Mouse (Mus musculus) lung, adult 2 months (tissue): ENCODE results near the gene Snx22. TPM values are rescaled to one million over a fixed set of nuclear protein-coding genes. Genes with fewer than 3 reads are reported as not detected.

ENCODE experiments used
- DNase-seq: peaks from one replicate; pipeline ENCODE4 v3.0.0; 2022
- H3K4me1 ChIP-seq: fragments of 200-500 bp; 2 replicates; pipeline ENCODE4 v1.6.1; 2011; ENCODE audit warnings: low read length; ENCODE audit not compliant: control insufficient read depth, insufficient read depth
- H3K4me3 ChIP-seq: fragments of 200-500 bp; replicated peaks from 2 replicates; pipeline ENCODE3; 2011; ENCODE audit warnings: low read depth, mild to moderate bottlenecking, control low read depth, low read length; ENCODE audit errors: extremely low read depth
- CTCF ChIP-seq: fragments of 200-500 bp; IDR thresholded peaks from 2 replicates; pipeline ENCODE4 v1.5.1; 2011; ENCODE audit warnings: mild to moderate bottlenecking, low read length, control low read depth; ENCODE audit not compliant: insufficient read depth
- POLR2A ChIP-seq: fragments of 200-500 bp; IDR thresholded peaks from 2 replicates; pipeline ENCODE4 v1.6.1; 2011; ENCODE audit warnings: low read depth, mild to moderate bottlenecking, control low read depth, low read length, borderline replicate concordance; ENCODE audit errors: extremely low read depth
- WGBS: fragments of 180-500 bp; shearing (Covaris S2); methylation state at CpG from one replicate; pipeline ENCODE4 v1.1.7; 2018; 5-methylcytosine and 5-hydroxymethylcytosine counted together
- polyA plus RNA-seq: library from polyadenylated mRNA; depleted of rRNA; stranded (reverse); fragments of >200 nt; gene quantifications from 2 replicates; pipeline ENCODE4 v1.2.3, GENCODE M21; 2012; rRNA removed

Snx22 gene
- polyA plus RNA-seq, 1 experiment = 18.0 TPM

DNA sequence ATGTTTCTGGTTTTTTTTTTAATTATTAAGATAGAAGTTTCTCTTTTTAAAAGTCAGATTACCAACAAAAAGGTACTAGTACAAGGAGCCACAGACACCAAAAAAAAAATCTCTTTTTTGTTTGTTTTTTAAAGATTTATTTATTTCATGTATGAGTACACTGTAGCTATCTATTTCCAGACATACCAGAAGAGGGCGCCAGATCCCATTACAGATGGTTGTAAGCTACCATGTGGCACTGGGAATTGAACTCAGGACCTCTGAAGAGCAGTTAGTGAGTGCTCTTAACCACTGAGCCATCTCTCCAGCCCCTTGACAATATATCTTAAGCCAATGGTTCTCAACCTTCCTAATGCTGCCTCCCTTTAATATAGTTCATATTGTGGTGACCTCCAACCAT lies 15.9 kb downstream of the Snx22 start:
- TF ChIP-seq CTCF (no peak), POLR2A (no peak)
- Histone ChIP-seq H3K4me3 (no peak overlapping the region), H3K4me1 (no peaks in the 10 kb centered on the region)
- no peak for DNase-seq
- WGBS = 65% methylated on average over 1 of the region's 1 CpGs

DNA sequence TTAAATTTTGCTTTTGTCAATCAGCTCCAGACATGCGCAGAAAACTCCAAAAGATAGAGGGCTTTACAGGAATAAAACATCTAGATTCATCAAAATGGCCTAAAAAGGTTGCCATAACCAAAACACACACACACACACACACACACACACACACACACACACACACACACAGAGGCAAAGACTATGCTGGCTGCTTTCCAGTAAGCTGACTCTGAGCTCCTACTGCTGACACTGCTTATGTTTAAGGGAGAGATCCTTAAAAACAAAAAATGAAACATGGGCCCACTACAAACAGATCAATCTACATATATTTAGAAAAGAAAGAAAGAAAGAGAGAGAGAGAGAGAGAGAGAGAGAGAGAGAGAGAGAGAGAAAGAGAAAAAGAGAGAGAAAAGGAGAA lies 16.8 kb downstream of the Snx22 start:
- TF ChIP-seq POLR2A (no peak), CTCF (no peak)
- Histone ChIP-seq H3K4me3 (no peak overlapping the region), H3K4me1 (no peaks in the 10 kb centered on the region)
- DNase-seq = no peak
- WGBS = 90% methylated on average over 1 of the region's 1 CpGs

DNA sequence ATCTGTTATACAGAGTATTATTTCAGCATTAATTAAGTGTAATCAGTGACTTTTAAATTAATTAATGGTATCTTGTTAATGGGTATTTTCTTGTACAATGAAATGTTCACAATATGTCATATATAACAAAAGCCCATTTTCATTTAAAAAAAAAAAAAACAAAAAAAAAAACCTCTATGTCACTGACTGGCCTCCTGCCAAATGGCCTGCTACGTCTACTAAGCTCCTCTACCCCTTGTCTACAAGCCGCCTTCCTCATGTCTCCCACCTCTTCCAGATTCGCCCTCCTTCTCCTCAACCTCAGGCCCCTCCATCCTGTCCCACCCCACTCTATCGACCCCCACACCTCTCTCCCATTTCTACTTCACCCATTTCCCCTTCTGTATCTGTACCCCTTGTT lies 18.0 kb downstream of the Snx22 start:
- TF ChIP-seq POLR2A (no peak), CTCF (no peak)
- DNase-seq = no peak

DNA sequence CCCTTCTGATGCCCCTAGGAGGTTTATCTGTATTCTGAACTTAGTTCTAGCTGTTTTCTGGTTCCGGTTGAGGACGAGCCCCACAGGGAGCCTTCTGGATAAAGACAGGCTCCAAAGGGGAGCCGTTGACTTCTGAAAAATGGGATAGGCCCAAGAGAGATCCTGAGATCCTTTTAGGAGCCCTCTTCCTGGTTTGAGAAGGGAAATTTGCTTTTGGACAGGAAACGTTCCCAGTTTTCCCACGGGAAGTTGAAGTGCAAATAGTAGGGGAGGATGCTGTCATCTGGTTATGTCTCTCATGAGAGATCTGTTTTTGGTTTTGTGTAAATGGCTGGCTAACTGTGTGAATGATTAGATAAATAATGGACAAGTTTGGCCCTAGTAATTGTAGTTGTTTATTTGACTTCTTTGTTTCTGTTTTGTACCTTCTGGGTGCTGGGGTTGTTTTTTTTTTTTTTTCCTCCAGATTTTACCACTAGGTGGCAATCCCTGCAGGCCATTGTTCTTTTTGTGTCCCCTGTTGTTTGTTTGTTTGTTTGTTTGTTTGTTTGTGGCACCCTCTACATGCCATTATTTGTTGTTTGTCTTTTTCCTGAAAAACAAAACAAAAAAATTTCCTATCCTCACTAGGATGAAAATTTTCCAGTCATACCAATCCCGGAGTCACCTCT lies 19.5 kb downstream of the Snx22 start:
- no peak for TF ChIP-seq CTCF
- 56% methylated on average over 6 of the region's 6 CpGs for WGBS
- DNase-seq = no peak
- H3K4me3 ChIP-seq = no peak overlapping the region
- H3K4me1 ChIP-seq = no peaks in the 10 kb centered on the region

More for the DNA sequence above, 18.0 kb downstream of the Snx22 start:
- Histone ChIP-seq H3K4me3 (no peak overlapping the region), H3K4me1 (no peaks in the 10 kb centered on the region)
- 77% methylated on average over 4 of the region's 4 CpGs for WGBS

DNA sequence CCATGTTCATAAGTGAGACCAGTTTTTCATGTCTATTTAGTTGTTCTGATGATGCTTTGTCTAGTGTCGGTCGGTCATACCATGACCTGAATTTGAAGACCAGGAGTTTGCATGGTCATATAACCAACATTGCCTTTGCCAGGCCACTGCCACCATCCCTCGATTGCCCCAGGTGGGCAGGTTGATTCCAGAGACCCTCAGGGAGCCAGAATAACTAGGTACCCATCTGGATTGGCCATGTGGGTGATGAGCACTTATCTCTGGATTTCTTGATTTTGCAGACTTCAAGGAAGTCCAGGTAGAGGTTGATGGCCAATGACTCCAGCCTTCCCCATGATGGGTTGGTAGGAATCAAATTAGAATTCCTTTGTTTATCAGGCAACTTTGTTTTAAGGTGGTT lies 26.3 kb downstream of the Snx22 start:
- WGBS = 91% methylated on average over 3 of the region's 3 CpGs
- no peak for DNase-seq
- Histone ChIP-seq H3K4me1 (no peaks in the 10 kb centered on the region), H3K4me3 (no peak overlapping the region)
- TF ChIP-seq CTCF (no peak), POLR2A (no peak)

DNA sequence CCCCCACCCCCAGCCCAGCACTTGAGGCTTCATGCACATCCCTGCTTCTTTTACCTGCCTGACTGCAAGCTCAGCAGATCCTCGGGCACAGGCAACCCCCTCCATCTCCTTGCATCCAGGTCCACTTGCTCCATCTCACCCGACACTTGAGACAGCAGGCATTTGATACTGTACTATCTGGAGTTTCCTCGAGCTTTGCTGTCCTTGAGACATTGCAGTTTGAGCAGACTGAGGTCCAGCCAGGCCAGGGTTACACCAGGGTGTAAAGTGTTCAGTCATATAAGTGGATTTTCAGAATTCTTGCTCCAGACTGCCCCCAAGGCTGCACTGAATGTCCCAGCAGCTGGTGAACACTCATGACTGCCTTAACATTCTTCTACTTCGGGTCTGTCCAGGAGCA lies 27.2 kb downstream of the Snx22 start:
- H3K4me3 ChIP-seq = no peak overlapping the region
- no peak for TF ChIP-seq CTCF
- no peak for TF ChIP-seq POLR2A
- 56% methylated on average over 4 of the region's 4 CpGs for WGBS
- DNase-seq = no peak
- no peaks in the 10 kb centered on the region for H3K4me1 ChIP-seq

- no peak overlapping the region for H3K4me3 ChIP-seq
- H3K4me1 ChIP-seq = no peaks in the 10 kb centered on the region
- no peak for DNase-seq
- 80% methylated on average over 3 of the region's 3 CpGs for WGBS
- TF ChIP-seq CTCF (no peak), POLR2A (no peak)
Measured at GRCm38 (mm10) chr9:66040801-66041200, 28.7 kb downstream of the Snx22 start.

DNA sequence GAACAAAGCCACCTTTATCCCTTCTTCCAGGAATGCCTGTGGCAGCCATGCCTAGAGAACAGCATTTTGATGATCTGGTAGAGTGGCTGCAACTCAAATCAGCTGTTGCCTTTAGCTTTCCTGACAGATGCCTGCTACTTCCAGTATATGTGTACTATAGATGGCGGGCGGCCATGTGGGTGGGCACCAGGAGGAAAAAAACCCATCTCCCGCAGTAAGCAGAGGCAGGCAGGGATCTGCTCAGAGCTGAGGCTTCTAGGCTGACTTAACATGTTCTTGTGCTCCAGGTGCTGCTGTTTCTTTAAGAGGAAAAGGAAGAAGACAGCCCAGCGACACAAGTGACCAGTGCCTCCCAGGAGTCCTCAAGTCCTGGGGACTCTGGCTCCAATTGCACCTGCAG lies 30.2 kb downstream of the Snx22 start:
- 81% methylated on average over 4 of the region's 4 CpGs for WGBS
- no peak overlapping the region for H3K4me3 ChIP-seq

GRCm38 (mm10) chr9:66038581-66038980 lies 30.9 kb downstream of the Snx22 start:
- Histone ChIP-seq H3K4me1 (no peaks in the 10 kb centered on the region), H3K4me3 (no peak overlapping the region)
- no peak for DNase-seq
- TF ChIP-seq CTCF (no peak), POLR2A (no peak)
- 87% methylated on average over 4 of the region's 4 CpGs for whole genome bisulfite sequencing

More for the DNA sequence above, 30.2 kb downstream of the Snx22 start:
- no peak for DNase-seq
- no peaks in the 10 kb centered on the region for H3K4me1 ChIP-seq
- no peak for TF ChIP-seq CTCF
- no peak for TF ChIP-seq POLR2A

GRCm38 (mm10) chr9:66038082-66038481 lies 31.4 kb downstream of the Snx22 start:
- Histone ChIP-seq H3K4me1 (no peaks in the 10 kb centered on the region), H3K4me3 (no peak overlapping the region)
- TF ChIP-seq CTCF = no peak
- TF ChIP-seq POLR2A = no peak
- DNase-seq = no peak
- WGBS = 82% methylated on average over 4 of the region's 4 CpGs

GRCm38 (mm10) chr9:66020601-66021000 lies 48.9 kb downstream of the Snx22 start:
- no peak for DNase-seq
- TF ChIP-seq POLR2A (no peak), CTCF (no peak)
- Histone ChIP-seq H3K4me3 (no peak overlapping the region), H3K4me1 (no peaks in the 10 kb centered on the region)

Other genes with a start within 250 kb of the Snx22 start
- 8.3 and 11.7 TPM in 2 replicates for gene Zfp609, start 242.2 kb downstream of the Snx22 start, polyA plus RNA-seq
- gene Pclaf, start 179.5 kb downstream of the Snx22 start, polyA plus RNA-seq = 0.28 and 1.2 TPM in 2 replicates
- 6.7 and 8.4 TPM in 2 replicates for gene Trip4, start 160.9 kb downstream of the Snx22 start, polyA plus RNA-seq
- gene Csnk1g1, start 160.8 kb downstream of the Snx22 start, polyA plus RNA-seq = 4.4 and 5.8 TPM in 2 replicates
- gene Ppib, start 9.5 kb downstream of the Snx22 start, polyA plus RNA-seq = 162 and 176 TPM in 2 replicates
- gene Snx1, start 56.9 kb upstream of the Snx22 start, polyA plus RNA-seq = 50.7 and 57.3 TPM in 2 replicates
- 7.3 and 13.0 TPM in 2 replicates for gene Ciao2a, start 56.9 kb upstream of the Snx22 start, polyA plus RNA-seq
- 26.7 and 32.8 TPM in 2 replicates for gene Dapk2, start 88.5 kb upstream of the Snx22 start, polyA plus RNA-seq